Mouse (Mus musculus): ENCODE results near the gene Emsy.

DNA sequence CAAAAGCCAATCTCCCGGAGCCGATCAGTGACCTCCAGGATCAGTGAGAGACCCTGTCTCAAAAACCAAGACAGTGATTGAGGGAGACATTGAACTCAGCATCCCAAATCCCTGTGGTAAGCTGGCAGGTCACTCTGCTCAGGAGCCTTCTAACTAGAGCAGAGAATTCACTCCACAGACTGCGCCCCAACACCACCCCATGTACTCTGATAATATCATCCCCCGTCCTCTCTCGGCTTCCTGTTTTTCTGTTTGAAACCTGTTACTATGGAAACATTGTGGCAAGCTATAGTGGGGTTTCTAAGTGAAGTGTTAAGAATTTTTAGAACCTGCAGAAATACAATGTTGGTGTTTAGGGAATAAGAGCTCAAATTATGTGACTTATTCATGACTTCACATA, 37.5 kb upstream of the Emsy start:
- TF ChIP-seq CTCF (IDR thresholded peaks at IDR 0.05; ENCODE audit: low read depth) (no peak), EP300 (IDR thresholded peaks at IDR 0.05; ENCODE audit: low read depth) (no peak)

All from heart, postnatal 0 days (tissue).